Mouse (Mus musculus): Measurements from ENCODE around the gene Lag3.

The Lag3 gene

DNA sequence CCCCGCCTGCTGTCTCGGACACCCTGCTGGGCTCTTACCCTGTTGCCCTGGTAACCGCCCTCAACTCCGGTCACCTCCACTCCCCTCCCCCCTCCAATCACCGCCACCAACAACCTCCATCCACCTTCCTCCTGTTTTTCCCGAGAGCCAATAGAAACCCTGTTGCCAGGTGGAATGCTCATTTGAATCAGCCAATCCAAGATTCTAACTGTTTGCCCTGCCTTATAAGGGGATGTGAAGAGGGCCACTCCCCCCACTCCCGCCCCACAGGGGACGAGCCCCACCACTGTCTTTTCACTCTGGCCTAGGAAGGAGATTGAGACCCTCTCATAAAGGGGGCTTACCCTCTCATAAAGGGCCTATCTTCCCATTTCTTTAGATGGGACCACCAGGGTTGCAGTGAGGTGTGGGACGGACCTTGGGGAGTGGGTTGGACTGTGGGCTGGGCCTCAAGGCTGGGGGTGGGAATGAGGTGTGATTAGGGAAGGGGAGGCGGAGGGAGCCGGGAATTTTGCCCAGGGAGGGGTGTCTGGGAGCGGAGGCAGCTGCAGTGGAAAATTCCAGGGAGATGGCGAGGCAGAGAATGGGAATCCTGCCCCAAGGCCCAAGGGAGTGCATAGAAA, 8.3 kb upstream of the Lag3 start, which contains the start of gene Ptms:
Ptms (minus strand) TSS at position 409 of the 623 bp plus-strand sequence.
- peak; percentile 94 to 95 for DNase-seq (ENCODE audit: low spot score in 2 of 2)

GRCm38 (mm10) chr6:124918890-124919627, 7.6 kb upstream of the Lag3 start:
- DNase-seq (ENCODE audit: low spot score in 2 of 2), result no peak

GRCm38 (mm10) chr6:124918331-124918690, 6.8 kb upstream of the Lag3 start:
- DNase-seq (ENCODE audit: low spot score in 2 of 2), result no peak

GRCm38 (mm10) chr6:124917518-124918330, 6.2 kb upstream of the Lag3 start:
- DNase-seq (ENCODE audit: low spot score in 2 of 2), result peak; percentile 90 to 92

GRCm38 (mm10) chr6:124916695-124917517, 5.4 kb upstream of the Lag3 start:
- DNase-seq (ENCODE audit: low spot score in 2 of 2), result peak in 1 of 2 experiments; percentile 87

DNA sequence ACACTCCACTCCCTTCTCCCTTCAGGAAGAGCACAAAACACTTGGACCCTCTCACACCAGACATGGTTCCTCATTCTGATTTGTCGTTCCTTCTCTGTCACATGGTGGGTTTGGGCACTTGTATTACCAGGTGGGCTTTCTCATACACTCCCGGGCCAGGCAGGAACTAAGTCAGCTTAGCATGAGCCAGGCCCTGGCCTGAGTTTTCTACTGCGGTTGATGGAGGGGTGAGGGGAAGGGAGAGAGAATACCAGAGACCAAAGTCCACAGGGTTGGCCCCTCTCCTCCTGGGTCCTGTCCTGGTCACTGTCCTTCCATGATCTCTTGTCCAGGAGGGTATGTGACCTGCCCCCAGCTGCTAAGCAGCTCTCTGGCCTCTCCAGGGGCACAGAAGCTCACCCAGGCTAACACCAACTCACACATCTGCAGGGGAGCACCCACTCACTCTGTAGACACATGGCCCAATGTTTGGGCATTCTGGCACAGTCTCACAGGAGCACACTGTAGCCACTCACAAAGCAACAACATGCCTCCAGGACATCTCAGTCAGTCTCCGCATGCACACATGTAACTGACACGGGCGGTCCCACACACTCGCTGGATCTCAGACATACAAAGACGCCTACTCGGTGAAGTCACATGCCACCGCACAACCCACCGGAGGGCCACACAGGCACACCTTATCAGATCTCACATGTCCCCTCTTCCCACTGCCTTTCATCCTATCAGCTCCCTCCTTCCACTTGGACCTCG, 4.6 kb upstream of the Lag3 start:
- DNase-seq (ENCODE audit: low spot score in 2 of 2), result peak; percentile 80 to 85

DNA sequence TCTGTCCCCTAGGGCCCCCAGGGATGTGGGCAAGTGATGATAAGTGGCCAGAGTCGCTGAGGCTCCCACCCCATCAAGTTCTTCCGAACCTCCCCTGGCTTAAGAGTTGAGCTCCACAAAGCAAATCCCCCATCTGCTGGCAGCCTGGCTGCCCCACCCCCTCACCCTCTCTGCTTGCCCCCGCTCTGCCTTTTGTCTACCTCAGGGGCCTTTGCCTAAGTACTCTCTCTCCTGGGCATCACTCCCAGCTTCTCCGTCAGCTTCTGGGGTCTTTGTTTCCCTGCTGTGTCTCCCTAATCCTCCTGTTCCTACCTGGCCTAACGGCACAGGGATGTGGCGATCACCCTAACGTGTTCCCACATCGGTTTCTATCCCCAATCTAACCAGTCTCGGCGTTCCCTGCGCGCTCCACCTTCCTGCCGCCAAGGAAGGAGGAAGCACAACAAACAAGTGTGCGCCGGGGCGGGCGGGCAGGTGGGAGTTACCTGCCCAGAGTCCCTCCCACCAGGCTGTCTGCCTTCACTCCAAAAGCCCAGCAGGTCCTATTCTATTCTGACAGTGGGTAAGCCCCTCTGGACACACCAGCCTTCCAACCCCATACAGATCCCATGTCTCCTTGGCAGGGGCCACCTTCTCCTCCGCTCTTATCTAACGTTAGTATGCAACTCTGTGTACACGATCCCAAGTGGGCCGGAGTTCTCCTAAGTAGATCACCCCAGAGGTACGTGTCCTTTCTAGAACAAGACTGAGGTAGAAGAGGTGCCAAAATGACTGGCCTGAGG, 3.8 kb upstream of the Lag3 start:
- DNase-seq (ENCODE audit: low spot score in 2 of 2), result no peak

GRCm38 (mm10) chr6:124914511-124914910, 3.0 kb upstream of the Lag3 start:
- no peak for DNase-seq (ENCODE audit: low spot score in 2 of 2)

- DNase-seq (ENCODE audit: low spot score in 2 of 2), result no peak
Measured at GRCm38 (mm10) chr6:124913721-124914285, 2.3 kb upstream of the Lag3 start.

- DNase-seq (ENCODE audit: low spot score in 2 of 2), result no peak
Measured at GRCm38 (mm10) chr6:124913214-124913613, 1.7 kb upstream of the Lag3 start.

- no peak for DNase-seq (ENCODE audit: low spot score in 2 of 2)
Measured at GRCm38 (mm10) chr6:124910032-124910431, 1.5 kb downstream of the Lag3 start.

GRCm38 (mm10) chr6:124907767-124908166, 3.7 kb downstream of the Lag3 start:
- no peak for DNase-seq (ENCODE audit: low spot score in 2 of 2)

- DNase-seq (ENCODE audit: low spot score in 2 of 2), result no peak
Measured at GRCm38 (mm10) chr6:124904991-124905860, 6.3 kb downstream of the Lag3 start.

DNA sequence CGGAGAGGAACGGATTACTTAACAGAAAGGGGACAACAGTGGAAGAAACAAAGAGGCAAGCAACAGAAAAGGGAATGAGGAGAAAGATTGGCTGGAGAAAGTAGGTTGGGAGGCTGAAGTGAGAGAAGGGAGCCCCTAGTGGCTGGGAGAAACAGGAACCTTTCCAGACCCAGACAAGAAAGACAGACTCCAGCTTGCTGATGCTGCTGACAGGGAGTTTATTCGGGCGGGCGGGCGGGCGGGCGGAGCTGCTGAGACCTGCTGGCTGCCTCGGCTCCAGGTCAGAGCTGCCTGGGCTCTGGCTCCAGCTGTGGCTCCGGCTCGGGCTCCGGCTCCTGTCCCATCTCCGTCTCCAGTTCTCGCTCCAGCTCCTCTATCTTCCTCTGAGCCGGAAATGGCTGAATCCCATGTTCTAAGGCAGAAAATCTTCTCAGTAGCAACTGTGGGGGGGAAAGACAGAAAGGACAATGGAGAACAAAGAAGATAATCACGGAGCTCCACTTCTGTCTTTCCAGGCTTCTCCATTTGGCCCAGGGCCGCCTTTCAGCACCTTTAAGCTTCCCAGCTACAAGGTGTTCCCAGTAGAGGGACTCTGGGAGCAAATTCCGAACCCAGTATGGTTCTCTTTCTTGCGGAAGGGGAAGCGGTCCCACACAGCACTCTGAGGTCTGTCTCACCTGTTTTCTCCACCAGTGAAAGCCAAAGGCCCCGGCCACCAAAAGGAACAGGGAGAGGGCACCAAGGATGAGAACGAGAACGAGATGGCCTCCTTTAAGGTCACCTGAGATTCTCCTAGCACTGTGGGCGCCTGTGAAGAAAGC, 7.1 kb downstream of the Lag3 start:
- peak; percentile 75 to 84 for DNase-seq (ENCODE audit: low spot score in 2 of 2)

GRCm38 (mm10) chr6:124903580-124904151, 7.8 kb downstream of the Lag3 start:
- peak; percentile 79 to 95 for DNase-seq (ENCODE audit: low spot score in 2 of 2)

GRCm38 (mm10) chr6:124901851-124902250, 9.7 kb downstream of the Lag3 start:
- DNase-seq (ENCODE audit: low spot score in 2 of 2), result no peak

GRCm38 (mm10) chr6:124900801-124901480, 10.6 kb downstream of the Lag3 start:
- peak in 1 of 2 experiments; percentile 64 for DNase-seq (ENCODE audit: low spot score in 2 of 2)
